Mouse (Mus musculus) lung, embryonic 16.5 days (tissue): ENCODE results near the gene Lrrc4. TPM values are rescaled to one million over a fixed set of nuclear protein-coding genes. Genes with fewer than 3 reads are reported as not detected.

Experiments used
- ATAC-seq: fragments of 200-750 bp; cut with Nextera tagmentation; 2 replicates; pipeline ENCODE4 v1.8.0; 2017; ENCODE audit warnings: low read depth, mild to moderate bottlenecking, moderate library complexity
- H3K27ac ChIP-seq: fragments of 300-500 bp; sonication (generic); 2 replicates; pipeline ENCODE4 v1.5.1; 2014; ENCODE audit warnings: mild to moderate bottlenecking, control low read depth, low read length
- H3K27me3 ChIP-seq: fragments of 300-500 bp; sonication (generic); 2 replicates; pipeline ENCODE4 v1.6.1; 2014; ENCODE audit warnings: low read depth, low read length, mixed read lengths; ENCODE audit not compliant: control insufficient read depth, insufficient read depth
- H3K36me3 ChIP-seq: fragments of 300-500 bp; sonication (generic); 2 replicates; pipeline ENCODE4 v1.6.1; 2014; ENCODE audit warnings: low read length; ENCODE audit not compliant: control insufficient read depth, insufficient read depth
- H3K4me1 ChIP-seq: fragments of 300-500 bp; sonication (generic); replicated peaks from 2 replicates; pipeline ENCODE4 v1.6.1; 2014; ENCODE audit warnings: low read length, mixed read lengths; ENCODE audit not compliant: control insufficient read depth, insufficient read depth
- H3K4me2 ChIP-seq: fragments of 300-500 bp; sonication (generic); 2 replicates; pipeline ENCODE4 v1.6.1; 2014; ENCODE audit warnings: low read depth, low read length, control low read depth
- H3K4me3 ChIP-seq: fragments of 300-500 bp; sonication (generic); 2 replicates; pipeline ENCODE4 v1.5.1; 2014; ENCODE audit warnings: mild to moderate bottlenecking, low read length, control low read depth
- H3K9ac ChIP-seq: fragments of 300-500 bp; sonication (generic); 2 replicates; pipeline ENCODE4 v1.6.1; 2014; ENCODE audit warnings: low read length, control low read depth
- H3K9me3 ChIP-seq: fragments of 300-500 bp; sonication (generic); 2 replicates; pipeline ENCODE4 v1.6.1; 2016; ENCODE audit warnings: low read length; ENCODE audit not compliant: control insufficient read depth
- WGBS: fragments of 180-500 bp; shearing (Covaris S2); extraction: QIAGEN DNeasy Blood & Tissue Kit; methylation state at CpG from one replicate; pipeline ENCODE4 v1.1.7; 2014; 5-methylcytosine and 5-hydroxymethylcytosine counted together
- polyA plus RNA-seq: library from polyadenylated mRNA; unstranded; fragments of >200 nt; fragmentation: Nextera tagmentation; extraction: Ambion mirVana; gene quantifications from 2 replicates; pipeline ENCODE4 v1.2.1, GENCODE M21; 2015

Lrrc4 gene
- polyA plus RNA-seq, 1 experiment from 2014 or later: 0.19 TPM

DNA sequence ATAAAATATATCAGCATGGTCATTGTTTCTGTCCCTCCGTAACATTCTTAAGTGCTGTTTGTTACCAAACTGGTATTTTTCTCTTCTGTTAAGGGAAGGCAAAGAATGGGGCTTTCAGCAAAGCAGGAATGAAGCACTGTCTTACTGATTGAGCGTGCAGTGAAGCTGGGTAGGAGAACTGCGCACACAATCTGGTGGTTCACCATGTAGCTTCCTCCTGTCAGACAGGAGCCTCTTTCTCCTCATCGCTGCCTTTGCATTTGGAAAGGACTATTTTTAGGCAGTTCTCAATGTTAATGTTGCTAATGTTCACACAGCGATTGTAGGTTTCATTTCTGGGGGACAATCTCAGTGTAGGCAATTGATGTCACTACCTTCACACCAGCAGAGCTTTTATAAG lies 162.3 kb downstream of the Lrrc4 start:
- Histone ChIP-seq H3K9ac (no peak overlapping the region), H3K27me3 (no peaks in the 10 kb centered on the region), H3K27ac (no peak overlapping the region), H3K9me3 (no peaks in the 10 kb centered on the region), H3K4me2 (no peak overlapping the region), H3K36me3 (peaks cover 4% of the 10 kb centered on the region; the same call in 1 of the 2 replicates), H3K4me1 (no peaks in the 10 kb centered on the region), H3K4me3 (no peak overlapping the region)
- 93% methylated on average over 5 of the region's 5 CpGs for WGBS
- no peak for ATAC-seq

DNA sequence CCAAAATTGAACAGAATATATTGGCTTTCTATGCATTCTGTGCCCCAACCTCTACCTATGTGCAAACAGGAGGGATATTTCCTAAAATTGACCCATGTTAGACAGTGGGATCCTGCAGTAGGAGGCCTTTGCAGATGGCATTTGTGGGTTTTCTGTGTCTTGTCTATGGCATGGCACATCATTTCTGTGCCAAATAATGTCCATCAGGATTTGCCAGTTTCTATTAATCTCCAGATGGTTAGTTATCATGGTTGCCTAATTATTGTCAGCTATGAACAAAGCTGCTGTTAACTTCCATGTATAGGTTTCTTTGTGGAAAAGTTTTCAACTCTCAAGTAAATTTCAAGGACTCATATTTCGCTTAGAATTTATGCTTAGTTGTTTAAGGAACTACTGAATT lies 164.0 kb downstream of the Lrrc4 start:
- H3K36me3 ChIP-seq: peaks cover 4% of the 10 kb centered on the region; the same call in 1 of the 2 replicates
- no peaks in the 10 kb centered on the region for H3K4me1 ChIP-seq
- no peak overlapping the region for H3K4me3 ChIP-seq
- no peak overlapping the region for H3K27ac ChIP-seq
- ATAC-seq: no peak
- no peak overlapping the region for H3K4me2 ChIP-seq
- 98% methylated on average over 1 of the region's 1 CpGs for WGBS
- no peak overlapping the region for H3K9ac ChIP-seq
- H3K27me3 ChIP-seq: no peaks in the 10 kb centered on the region
- H3K9me3 ChIP-seq: no peaks in the 10 kb centered on the region

DNA sequence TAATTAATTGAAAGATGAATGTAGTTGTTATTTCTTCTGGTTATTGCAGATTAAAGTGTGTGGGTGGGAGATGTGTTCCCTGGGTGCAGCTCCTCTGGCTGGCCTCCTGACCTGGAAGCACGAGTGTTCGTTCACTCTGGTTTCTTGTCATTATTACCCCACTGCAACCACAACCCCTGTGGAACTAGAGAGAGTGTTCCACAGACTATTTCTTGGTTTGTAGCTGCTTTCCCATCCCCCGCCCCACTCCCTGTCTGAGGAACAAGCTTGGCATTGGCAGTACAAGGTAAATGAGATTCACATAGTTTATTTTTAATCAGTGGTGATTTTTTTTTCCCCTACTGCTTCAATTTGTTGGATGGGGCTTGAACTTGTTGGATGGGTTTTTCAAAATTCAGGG lies 166.8 kb downstream of the Lrrc4 start:
- no peaks in the 10 kb centered on the region for H3K9me3 ChIP-seq
- no peaks in the 10 kb centered on the region for H3K27me3 ChIP-seq
- no peak overlapping the region for H3K4me3 ChIP-seq
- no peak overlapping the region for H3K9ac ChIP-seq
- peaks cover 4% of the 10 kb centered on the region; the same call in 1 of the 2 replicates for H3K36me3 ChIP-seq
- no peaks in the 10 kb centered on the region for H3K4me1 ChIP-seq
- no peak overlapping the region for H3K4me2 ChIP-seq
- 87% methylated on average over 3 of the region's 3 CpGs for WGBS
- H3K27ac ChIP-seq: no peak overlapping the region
- ATAC-seq: no peak

DNA sequence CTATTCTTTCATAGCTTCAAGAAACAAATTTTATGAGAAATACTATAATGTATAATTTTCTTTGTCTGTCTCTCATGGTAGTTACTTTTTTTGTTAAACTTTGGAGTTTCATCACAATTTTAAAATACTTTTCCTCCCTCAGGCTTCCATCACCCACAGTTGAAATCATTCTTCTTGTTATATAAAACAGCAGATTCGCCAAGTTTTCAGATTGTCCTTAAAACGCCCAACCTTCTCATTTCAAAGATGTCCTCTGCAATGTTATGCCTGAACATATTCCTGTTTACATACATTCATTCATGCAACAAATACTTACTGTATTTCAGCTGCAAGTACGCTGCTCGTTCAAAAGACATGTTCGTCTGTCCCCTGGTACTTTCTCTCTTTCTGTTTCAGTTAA lies 167.9 kb downstream of the Lrrc4 start:
- no peak overlapping the region for H3K9ac ChIP-seq
- H3K27me3 ChIP-seq: no peaks in the 10 kb centered on the region
- no peak overlapping the region for H3K4me3 ChIP-seq
- no peaks in the 10 kb centered on the region for H3K36me3 ChIP-seq
- 90% methylated on average over 5 of the region's 5 CpGs for WGBS
- H3K4me1 ChIP-seq: no peaks in the 10 kb centered on the region
- H3K9me3 ChIP-seq: no peaks in the 10 kb centered on the region
- no peak overlapping the region for H3K27ac ChIP-seq
- no peak for ATAC-seq
- no peak overlapping the region for H3K4me2 ChIP-seq

DNA sequence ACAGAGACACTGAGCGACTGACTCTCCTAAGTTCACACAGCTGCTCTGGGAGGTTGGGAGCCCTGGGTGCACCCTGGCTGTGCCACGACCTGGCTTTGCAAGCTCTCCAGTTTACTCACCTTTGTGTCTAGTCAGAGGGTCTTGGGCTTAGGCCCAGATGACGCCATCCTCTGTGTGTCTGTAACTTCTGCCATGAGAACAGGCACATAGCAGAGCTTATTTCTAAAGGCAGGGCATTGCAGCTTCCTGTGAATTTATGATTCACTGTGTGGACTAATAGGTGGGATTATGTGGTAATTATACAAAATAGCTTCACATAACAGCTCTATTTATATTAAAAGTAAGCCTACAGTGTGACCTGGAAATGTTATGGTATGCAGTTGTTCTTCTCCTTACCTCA lies 168.5 kb downstream of the Lrrc4 start:
- Histone ChIP-seq H3K27ac (no peak overlapping the region), H3K27me3 (no peaks in the 10 kb centered on the region), H3K4me3 (no peak overlapping the region), H3K9me3 (no peaks in the 10 kb centered on the region), H3K36me3 (no peaks in the 10 kb centered on the region), H3K9ac (no peak overlapping the region), H3K4me2 (no peak overlapping the region), H3K4me1 (no peaks in the 10 kb centered on the region)
- ATAC-seq: no peak
- WGBS: 80% methylated on average over 3 of the region's 3 CpGs

DNA sequence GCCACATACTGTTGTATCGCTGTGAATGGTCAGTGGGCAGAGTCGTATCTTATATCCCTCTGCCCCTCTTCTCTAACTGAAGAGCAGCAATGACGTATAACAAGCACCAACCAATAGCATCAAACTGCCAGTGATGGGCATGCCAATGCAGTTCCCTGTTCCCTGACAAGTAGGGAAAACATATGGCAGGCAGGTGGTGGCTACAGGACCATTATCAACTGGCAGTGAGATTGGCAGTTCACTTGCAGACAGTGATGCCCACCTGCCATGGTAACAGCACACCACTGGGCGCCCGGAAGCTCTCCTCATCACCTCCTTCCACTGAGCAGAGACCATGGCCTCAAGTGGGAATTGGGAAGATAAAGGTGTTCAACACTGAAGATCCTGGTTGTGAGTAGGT lies 175.0 kb downstream of the Lrrc4 start:
- 94% methylated on average over 5 of the region's 5 CpGs for WGBS
- ATAC-seq: no peak
- Histone ChIP-seq H3K4me3 (no peak overlapping the region), H3K4me1 (no peaks in the 10 kb centered on the region), H3K9me3 (no peaks in the 10 kb centered on the region), H3K9ac (no peak overlapping the region), H3K4me2 (no peak overlapping the region), H3K36me3 (0 out of 2 replicates have a peak, but pooled peaks cover 4% of the 10 kb centered on the region), H3K27me3 (no peaks in the 10 kb centered on the region), H3K27ac (no peak overlapping the region)

DNA sequence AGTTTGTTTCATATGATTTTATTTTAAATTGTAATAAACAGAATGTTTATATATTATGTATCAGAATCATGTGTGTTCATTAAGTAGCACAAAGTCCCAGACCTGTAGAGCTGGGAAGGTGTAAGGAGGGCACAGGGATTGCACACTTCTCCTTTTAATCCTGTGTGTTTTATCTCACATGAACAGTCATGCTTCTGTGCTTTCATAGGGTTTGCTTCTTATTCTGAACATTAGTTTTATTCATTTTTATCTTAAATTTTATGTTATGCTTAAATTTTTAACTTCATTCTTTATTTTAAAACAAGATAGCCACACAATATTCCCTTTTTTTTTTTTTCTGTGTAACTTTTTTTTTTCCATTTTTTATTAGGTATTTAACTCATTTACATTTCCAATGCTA lies 186.3 kb downstream of the Lrrc4 start:
- H3K9ac ChIP-seq: no peak overlapping the region
- H3K36me3 ChIP-seq: no peaks in the 10 kb centered on the region
- H3K4me1 ChIP-seq: no peaks in the 10 kb centered on the region
- ATAC-seq: no peak
- H3K27ac ChIP-seq: no peak overlapping the region
- H3K27me3 ChIP-seq: no peaks in the 10 kb centered on the region
- H3K4me3 ChIP-seq: no peak overlapping the region
- no peak overlapping the region for H3K4me2 ChIP-seq
- H3K9me3 ChIP-seq: no peaks in the 10 kb centered on the region

DNA sequence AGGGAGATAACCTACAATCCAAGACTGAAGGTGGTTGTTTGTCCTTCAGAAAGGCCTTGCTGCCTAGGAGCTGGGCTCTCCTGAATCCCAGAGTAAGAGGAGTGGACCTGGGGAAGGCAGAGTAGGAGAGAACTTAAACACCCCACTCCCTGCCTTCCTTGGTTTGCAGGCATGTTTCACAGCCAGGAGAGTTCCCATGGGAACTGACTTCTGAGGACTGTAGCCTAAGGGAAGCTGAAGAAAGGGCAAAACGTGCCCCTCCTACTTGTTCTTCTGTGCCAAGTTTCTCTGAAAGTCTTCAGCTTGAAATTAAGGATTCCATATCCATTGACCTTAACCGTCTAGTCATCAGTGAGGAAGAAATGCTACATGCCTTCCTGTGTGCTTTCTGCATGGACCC lies 188.6 kb downstream of the Lrrc4 start:
- WGBS: 49% methylated on average over 2 of the region's 2 CpGs
- H3K27me3 ChIP-seq: no peaks in the 10 kb centered on the region
- no peak overlapping the region for H3K4me3 ChIP-seq
- peak; percentile 31; the same call in 1 of the 2 replicates for ATAC-seq
- no peak overlapping the region for H3K9ac ChIP-seq
- no peaks in the 10 kb centered on the region for H3K4me1 ChIP-seq
- no peak overlapping the region for H3K4me2 ChIP-seq
- no peaks in the 10 kb centered on the region for H3K9me3 ChIP-seq
- H3K27ac ChIP-seq: no peak overlapping the region
- H3K36me3 ChIP-seq: no peaks in the 10 kb centered on the region

DNA sequence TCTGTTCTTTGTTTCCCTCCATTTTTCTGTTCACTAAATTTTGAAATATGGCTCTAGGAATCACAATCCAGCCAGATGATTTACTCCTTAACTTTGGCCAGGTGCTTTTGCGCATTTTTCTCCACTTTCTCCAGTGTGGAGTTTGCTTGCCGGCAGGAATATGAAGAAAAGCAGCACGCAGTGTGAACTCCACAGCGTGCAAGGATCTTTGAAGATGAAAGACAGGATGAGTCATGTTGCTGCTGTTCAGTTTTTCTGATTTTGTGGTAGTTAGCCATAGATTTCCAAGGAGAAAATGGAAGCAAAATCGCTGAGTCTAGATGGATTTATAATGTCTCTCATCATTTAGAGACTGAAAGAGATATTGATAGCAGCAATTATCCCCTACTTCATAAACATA lies 191.5 kb downstream of the Lrrc4 start:
- ATAC-seq: no peak

More for the DNA sequence above, 191.5 kb downstream of the Lrrc4 start:
- Histone ChIP-seq H3K27ac (no peak overlapping the region), H3K9me3 (no peaks in the 10 kb centered on the region), H3K36me3 (no peaks in the 10 kb centered on the region), H3K4me2 (no peak overlapping the region), H3K4me3 (no peak overlapping the region), H3K4me1 (no peaks in the 10 kb centered on the region), H3K9ac (no peak overlapping the region), H3K27me3 (no peaks in the 10 kb centered on the region)
- WGBS: 94% methylated on average over 5 of the region's 5 CpGs
